Mouse (Mus musculus): ENCODE data around the gene Usp36. TPM values are rescaled to one million over a fixed set of nuclear protein-coding genes. Genes with fewer than 3 reads are reported as not detected.

Gene Usp36
- 16.8 and 19.7 TPM in 2 replicates for polyA plus RNA-seq (2015; fragmentation: Nextera tagmentation; extraction: Ambion mirVana)

DNA sequence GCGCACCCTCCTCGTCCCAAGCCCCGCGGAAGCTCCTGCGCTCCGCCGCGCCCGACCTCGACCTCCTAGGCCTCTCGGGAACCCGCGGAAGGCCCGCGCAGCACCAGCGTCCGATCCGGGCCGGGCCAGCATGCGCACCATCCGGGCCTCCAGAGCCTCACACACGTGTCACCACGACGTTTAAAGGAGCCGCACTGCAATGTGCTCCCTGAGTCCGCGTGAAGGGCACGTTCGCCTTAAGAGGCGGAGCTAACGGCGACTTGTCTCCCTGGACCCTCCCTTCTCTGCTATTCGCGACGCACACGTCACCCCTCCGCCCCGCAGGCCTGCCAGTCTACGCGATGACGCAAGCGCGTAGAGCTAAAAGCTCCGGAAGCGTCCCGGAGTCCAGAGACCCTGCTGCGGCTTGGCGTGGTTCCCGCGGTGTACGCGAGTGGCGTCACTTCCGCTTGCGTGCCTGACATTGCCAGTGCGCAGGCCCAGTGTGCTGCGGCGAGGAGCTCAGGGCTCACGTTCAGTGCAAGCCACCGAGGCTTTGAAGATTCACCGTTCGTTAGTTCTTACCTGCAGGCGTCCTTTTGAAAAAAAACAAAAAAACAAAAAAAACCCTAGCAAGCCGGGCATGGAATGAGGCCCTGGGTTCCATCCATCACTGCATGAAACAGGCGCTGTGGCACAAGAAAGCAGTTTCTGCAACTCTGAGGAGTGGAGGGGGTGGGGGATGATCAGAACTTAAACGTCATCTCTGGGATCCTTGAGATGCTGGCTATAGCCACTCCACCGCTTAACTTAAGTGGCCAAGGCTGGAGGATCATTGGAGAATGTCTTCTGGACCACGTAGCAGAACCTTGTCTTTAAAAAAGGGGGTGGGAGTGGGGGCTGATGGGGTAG, at the start of gene Usp36:
Gene Usp36, minus strand, starts transcription at position 246 of the 891 bp plus-strand sequence.
- peak within 1 kb of the TSS; percentile 87 for H3K4me2 ChIP-seq (replicated peaks)
- H3K9me3 ChIP-seq = no peaks in the 10 kb centered on the region
- peak within 1 kb of the TSS; percentile 93 for H3K9ac ChIP-seq
- no peaks in the 10 kb centered on the region for H3K27me3 ChIP-seq (replicated peaks)
- peak within 1 kb of the TSS; percentile 86 for H3K27ac ChIP-seq
- H3K4me3 ChIP-seq (replicated peaks) = peak within 1 kb of the TSS; percentile 92
- under 1% methylated on average over 68 of the region's 68 CpGs for WGBS
- H3K36me3 ChIP-seq = peaks cover 7% of the 10 kb centered on the region
- peaks cover 14% of the 10 kb centered on the region for H3K4me1 ChIP-seq (replicated peaks)
- ATAC-seq = peak; percentile 99

DNA sequence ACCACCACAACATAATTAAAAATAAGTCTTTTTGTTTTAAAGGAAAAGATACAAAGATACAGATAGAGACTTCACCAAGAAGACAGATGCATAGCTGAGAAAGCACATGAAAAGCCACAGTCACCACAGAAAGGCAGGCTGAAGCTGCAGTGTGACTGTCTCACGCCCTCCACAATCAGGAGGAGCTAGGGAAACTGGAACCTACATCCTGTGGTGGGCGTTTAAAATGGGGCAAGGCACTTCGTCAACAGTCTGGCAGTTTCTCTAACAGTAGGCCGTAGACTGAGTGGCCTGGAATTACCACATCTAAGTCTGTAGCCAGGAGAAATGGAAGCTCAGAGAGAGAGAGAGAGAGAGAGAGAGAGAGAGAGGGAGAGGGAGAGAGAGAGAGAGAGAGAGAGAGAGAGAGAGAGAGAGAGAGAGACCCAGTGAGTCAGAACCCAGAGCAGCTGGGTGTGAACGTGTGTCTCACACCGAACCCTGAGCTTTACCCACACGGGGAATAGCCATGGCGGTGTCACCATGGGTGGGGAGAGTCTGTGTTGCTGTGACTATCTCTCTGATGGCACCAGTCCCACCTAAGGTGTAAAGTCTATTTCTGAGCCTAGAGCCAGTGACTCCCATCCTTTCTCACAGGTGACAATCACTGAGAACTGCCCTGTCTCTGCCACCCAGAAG, 47.6 kb upstream of the Usp36 start:
- ATAC-seq = no peak

DNA sequence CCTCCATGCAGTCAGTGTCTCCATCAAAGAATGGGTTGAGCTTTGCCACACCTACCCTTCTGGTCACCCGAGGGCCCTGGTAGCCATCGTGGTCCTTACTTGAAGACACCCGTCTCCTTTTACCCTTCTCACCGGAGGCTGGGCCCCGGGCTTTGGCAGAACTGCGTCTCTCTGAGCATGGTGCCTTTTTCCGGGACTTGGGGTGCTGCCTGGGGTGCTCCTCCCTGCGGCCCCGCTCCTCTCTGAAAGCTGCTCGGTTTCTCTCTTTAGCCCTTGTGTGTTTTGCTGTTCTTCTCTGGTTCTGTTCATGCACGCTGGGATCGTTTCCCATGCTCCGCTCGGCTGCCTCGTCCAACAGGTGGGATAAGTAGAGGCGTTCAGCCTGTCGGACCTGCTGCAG, 43.4 kb upstream of the Usp36 start:
- H3K36me3 ChIP-seq = no peaks in the 10 kb centered on the region; the same call in 1 of the 2 replicates
- no peak overlapping the region for H3K4me3 ChIP-seq (replicated peaks)
- H3K9ac ChIP-seq = no peak overlapping the region
- 90% methylated on average over 17 of the region's 17 CpGs for WGBS
- H3K27me3 ChIP-seq (replicated peaks) = no peaks in the 10 kb centered on the region
- no peak overlapping the region for H3K4me2 ChIP-seq (replicated peaks)
- ATAC-seq = no peak
- H3K27ac ChIP-seq = no peak overlapping the region
- H3K9me3 ChIP-seq = no peaks in the 10 kb centered on the region
- 0 out of 2 replicates have a peak, but pooled peaks cover 1% of the 10 kb centered on the region for H3K4me1 ChIP-seq (replicated peaks)

More for the DNA sequence above, 47.6 kb upstream of the Usp36 start:
- Histone ChIP-seq H3K4me3 (replicated peaks) (no peak overlapping the region), H3K9me3 (no peaks in the 10 kb centered on the region), H3K27me3 (replicated peaks) (no peaks in the 10 kb centered on the region), H3K4me1 (replicated peaks) (peaks cover 6% of the 10 kb centered on the region; the same call in 1 of the 2 replicates), H3K36me3 (no peaks in the 10 kb centered on the region; the same call in 1 of the 2 replicates), H3K27ac (no peak overlapping the region), H3K9ac (no peak overlapping the region), H3K4me2 (replicated peaks) (no peak overlapping the region)
- WGBS = 62% methylated on average over 8 of the region's 8 CpGs

DNA sequence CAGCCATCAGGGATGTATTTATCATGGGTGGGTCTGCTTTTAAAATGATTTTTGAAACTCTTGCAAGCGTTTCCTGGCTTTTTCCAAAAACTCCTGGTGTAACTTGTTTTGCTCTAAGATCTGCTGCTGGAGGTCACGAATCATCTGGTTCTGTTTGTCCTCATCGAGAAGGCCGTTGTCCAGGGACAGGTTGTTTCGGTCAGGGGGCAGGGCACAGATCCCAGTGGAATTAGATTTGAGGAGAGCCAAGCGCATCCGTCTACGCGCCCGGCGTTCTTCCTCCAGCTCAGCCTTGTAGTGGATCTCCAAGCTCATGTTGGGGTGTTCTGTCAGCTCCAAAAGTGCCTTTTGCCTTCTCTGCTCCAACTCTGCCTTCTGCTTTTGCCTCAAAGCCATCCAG, 42.3 kb upstream of the Usp36 start:
- Histone ChIP-seq H3K36me3 (no peaks in the 10 kb centered on the region; the same call in 1 of the 2 replicates), H3K9me3 (no peaks in the 10 kb centered on the region), H3K27me3 (replicated peaks) (no peaks in the 10 kb centered on the region), H3K9ac (no peak overlapping the region), H3K4me1 (replicated peaks) (peaks cover 4% of the 10 kb centered on the region; the same call in 1 of the 2 replicates), H3K4me3 (replicated peaks) (no peak overlapping the region), H3K4me2 (replicated peaks) (no peak overlapping the region), H3K27ac (no peak overlapping the region)
- WGBS = 84% methylated on average over 11 of the region's 11 CpGs
- ATAC-seq = no peak

DNA sequence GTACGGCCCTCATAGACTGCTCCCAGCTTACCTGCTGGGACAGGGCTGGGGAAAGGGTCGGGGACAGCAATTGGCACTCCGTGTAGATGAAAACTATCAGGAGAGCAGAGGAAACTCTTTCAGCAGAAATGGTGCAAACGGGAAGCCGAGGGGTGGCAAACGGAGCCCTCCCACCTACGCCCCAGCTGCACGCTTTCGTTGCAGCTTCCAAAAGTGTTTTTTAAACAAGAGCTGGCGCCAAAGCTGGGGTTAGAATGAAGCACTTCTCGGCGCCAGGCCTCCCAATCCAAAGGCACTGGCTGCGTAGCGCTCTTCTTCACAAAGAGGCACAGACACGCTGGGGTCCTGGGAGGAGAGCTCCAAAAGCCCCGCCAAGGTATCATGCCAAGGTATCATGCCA, 40.7 kb upstream of the Usp36 start:
- Histone ChIP-seq H3K9me3 (no peaks in the 10 kb centered on the region), H3K27me3 (replicated peaks) (no peaks in the 10 kb centered on the region), H3K4me2 (replicated peaks) (no peak overlapping the region), H3K4me1 (replicated peaks) (peaks cover 12% of the 10 kb centered on the region; the same call in 1 of the 2 replicates), H3K4me3 (replicated peaks) (no peak overlapping the region), H3K9ac (no peak overlapping the region), H3K36me3 (no peaks in the 10 kb centered on the region; the same call in 1 of the 2 replicates), H3K27ac (no peak overlapping the region)
- WGBS = 95% methylated on average over 16 of the region's 16 CpGs
- ATAC-seq = no peak

DNA sequence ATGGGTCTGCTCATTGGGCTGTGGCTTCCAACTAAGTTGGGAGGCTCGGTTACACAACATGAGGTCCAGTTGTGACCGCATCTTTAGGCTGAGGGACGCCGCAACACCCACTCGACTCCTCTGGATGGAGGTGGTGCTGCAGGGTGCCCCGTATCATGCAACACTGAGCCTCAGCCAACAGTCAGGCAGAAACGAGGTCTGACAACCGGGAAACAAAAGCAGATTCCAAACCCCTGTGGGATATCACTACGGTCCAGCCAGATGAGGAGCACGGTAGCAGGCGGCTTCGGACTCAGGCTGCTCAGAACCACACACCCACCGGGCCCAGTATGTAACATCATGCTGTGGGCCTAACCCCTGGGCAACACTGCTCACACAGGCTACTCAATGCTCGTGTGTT, 40.3 kb upstream of the Usp36 start:
- 95% methylated on average over 14 of the region's 14 CpGs for WGBS
- ATAC-seq = no peak
- Histone ChIP-seq H3K36me3 (no peaks in the 10 kb centered on the region; the same call in 1 of the 2 replicates), H3K4me3 (replicated peaks) (no peak overlapping the region), H3K27me3 (replicated peaks) (no peaks in the 10 kb centered on the region), H3K9me3 (no peaks in the 10 kb centered on the region), H3K4me2 (replicated peaks) (no peak overlapping the region), H3K9ac (no peak overlapping the region), H3K27ac (no peak overlapping the region), H3K4me1 (replicated peaks) (peaks cover 12% of the 10 kb centered on the region; the same call in 1 of the 2 replicates)

DNA sequence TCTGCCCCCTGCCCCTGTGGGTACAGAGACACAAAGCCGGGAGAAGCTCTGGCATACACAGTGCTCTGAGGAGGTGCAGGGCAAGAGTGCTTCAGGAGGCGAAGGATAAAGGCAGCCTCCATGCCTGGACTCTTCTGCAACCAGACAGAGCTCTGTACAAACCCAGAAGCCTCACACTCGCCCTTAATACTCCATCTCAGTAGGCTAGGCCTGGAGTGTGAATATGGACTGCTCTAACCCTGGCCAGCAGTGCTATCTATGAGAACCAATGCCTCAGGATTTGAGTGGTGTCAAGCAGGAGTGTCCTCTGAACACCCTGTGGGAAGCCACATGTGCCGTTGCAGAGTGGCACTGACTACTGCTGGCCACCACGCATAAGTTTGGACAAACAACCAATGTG, 38.9 kb upstream of the Usp36 start:
- H3K27me3 ChIP-seq (replicated peaks) = no peaks in the 10 kb centered on the region
- H3K4me2 ChIP-seq (replicated peaks) = no peak overlapping the region
- no peaks in the 10 kb centered on the region; the same call in 1 of the 2 replicates for H3K36me3 ChIP-seq
- no peaks in the 10 kb centered on the region for H3K9me3 ChIP-seq
- H3K9ac ChIP-seq = no peak overlapping the region
- H3K4me1 ChIP-seq (replicated peaks) = peaks cover 12% of the 10 kb centered on the region; the same call in 1 of the 2 replicates
- ATAC-seq = no peak
- H3K4me3 ChIP-seq (replicated peaks) = no peak overlapping the region
- no peak overlapping the region for H3K27ac ChIP-seq
- WGBS = 93% methylated on average over 5 of the region's 5 CpGs

DNA sequence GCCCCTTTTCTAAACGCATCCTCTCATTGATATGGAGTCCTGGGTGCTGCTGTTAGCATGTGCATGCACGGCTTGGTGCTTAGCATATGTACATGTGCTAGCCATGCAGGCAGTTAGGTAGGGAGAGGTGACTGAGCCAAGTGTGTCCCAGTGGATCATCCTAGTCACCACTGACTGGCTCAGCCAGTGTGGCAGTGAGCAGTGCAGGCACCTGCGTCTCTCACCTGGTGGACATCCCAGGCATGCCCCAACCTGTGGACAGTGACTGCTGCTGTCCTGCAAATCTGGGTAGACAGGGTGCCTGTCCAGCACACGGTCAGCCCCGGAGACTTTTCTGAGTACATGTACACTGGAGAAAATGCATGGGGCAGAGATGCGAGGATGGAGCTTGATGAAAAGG, 38.5 kb upstream of the Usp36 start:
- no peak overlapping the region for H3K4me2 ChIP-seq (replicated peaks)
- H3K4me3 ChIP-seq (replicated peaks) = no peak overlapping the region
- H3K9ac ChIP-seq = no peak overlapping the region
- 92% methylated on average over 6 of the region's 6 CpGs for WGBS
- no peaks in the 10 kb centered on the region for H3K27me3 ChIP-seq (replicated peaks)
- H3K27ac ChIP-seq = no peak overlapping the region
- no peaks in the 10 kb centered on the region for H3K9me3 ChIP-seq
- H3K4me1 ChIP-seq (replicated peaks) = peaks cover 12% of the 10 kb centered on the region; the same call in 1 of the 2 replicates
- no peaks in the 10 kb centered on the region; the same call in 1 of the 2 replicates for H3K36me3 ChIP-seq
- no peak for ATAC-seq

DNA sequence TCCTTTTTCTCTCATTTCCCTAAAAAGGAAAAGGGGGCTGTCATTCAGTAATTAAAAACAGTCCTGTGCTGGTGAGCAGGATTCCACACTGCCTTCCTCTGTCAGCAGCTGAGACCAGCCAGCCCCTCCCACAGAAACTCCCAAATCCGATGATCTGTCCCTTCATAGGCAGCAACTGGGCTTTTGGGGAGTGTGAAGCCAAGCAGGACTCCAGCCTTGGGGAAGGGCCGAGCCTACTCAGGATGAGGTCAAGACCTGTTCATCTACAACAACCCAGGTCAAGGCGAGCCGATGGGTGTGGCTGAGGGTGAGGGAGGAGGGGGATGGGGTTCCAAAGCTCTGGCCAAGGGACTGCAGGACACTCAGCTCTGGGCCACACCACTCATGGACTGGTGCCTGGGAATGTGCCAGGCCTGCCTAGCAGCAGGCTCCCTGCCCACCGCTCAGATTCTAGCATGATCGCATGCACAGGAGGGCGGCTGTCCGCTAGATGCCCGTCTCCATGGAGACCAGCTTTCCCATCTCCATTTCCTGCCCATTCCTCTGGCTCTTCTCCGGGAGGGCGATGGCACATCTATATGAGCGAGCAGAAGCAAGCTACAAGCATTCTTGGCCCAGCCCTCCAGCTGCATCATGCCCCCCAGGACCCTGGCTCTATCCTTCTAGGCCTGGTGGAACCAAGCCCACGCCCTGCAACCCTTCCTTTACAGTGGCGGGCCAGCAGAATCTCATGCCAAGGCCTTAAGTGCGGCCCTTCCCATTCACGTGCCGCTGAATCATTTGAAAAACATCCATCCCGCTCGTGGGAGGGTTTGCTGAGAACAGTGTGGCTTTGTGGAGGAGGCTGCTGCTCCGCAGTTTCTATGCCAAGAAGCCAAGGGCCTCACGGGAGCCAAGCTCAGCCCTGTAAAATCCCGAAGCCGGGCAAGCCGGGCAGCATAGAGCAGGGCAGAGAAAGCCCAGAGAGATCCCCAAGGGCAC, 37.2 kb upstream of the Usp36 start:
- no peaks in the 10 kb centered on the region for H3K9me3 ChIP-seq
- H3K4me2 ChIP-seq (replicated peaks) = no peak overlapping the region
- 71% methylated on average over 24 of the region's 24 CpGs for WGBS
- H3K9ac ChIP-seq = no peak overlapping the region
- peak; percentile 58 for ATAC-seq
- H3K36me3 ChIP-seq = no peaks in the 10 kb centered on the region
- H3K4me1 ChIP-seq (replicated peaks) = peaks cover 12% of the 10 kb centered on the region; the same call in 1 of the 2 replicates
- no peaks in the 10 kb centered on the region for H3K27me3 ChIP-seq (replicated peaks)
- H3K4me3 ChIP-seq (replicated peaks) = no peak overlapping the region
- H3K27ac ChIP-seq = peak overlapping the region; percentile 44

DNA sequence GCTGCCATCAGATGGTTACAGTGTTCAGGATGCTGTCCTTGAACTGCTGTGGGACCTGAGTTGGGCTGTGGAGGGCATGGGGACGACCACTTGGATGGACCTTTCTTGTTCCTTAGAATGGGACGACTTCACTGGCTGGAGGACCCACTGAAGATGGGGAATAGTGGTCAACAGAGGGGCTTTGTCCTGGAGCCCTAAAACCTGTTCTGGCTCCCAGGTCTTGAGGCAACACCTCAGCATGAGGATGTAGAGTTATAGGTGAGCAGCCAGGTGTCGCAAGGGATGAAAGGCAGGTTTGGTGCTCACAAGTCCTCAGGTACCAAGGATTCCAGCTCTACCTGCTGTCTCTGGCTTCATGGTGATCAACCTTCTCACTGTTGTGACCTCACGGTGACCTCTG, 36.4 kb upstream of the Usp36 start:
- 89% methylated on average over 4 of the region's 4 CpGs for WGBS
- Histone ChIP-seq H3K9ac (no peak overlapping the region), H3K36me3 (no peaks in the 10 kb centered on the region), H3K9me3 (no peaks in the 10 kb centered on the region), H3K4me2 (replicated peaks) (no peak overlapping the region), H3K27ac (no peak overlapping the region), H3K4me1 (replicated peaks) (peaks cover 12% of the 10 kb centered on the region; the same call in 1 of the 2 replicates), H3K4me3 (replicated peaks) (no peak overlapping the region), H3K27me3 (replicated peaks) (no peaks in the 10 kb centered on the region)
- no peak for ATAC-seq

DNA sequence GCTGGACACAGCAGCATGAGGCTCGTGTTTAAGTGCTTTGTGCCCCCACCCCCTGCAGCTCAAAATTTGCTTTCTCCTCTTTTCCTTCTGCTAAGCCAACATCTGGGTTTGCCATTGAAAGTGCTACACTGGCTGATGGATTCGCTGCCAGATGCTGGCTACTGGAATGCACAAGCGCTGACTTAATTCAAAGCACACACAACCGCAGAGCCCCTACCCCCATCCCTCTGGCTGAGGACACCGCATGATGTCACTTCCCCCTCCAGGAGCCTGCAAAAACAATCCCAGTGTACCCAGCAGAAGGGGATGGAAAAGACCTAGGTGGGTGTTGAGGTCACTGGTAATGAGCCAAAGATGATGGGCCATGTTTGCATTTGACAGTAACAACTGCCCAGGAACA, 34.5 kb upstream of the Usp36 start:
- 69% methylated on average over 5 of the region's 5 CpGs for WGBS
- Histone ChIP-seq H3K9me3 (no peaks in the 10 kb centered on the region), H3K27ac (no peak overlapping the region), H3K4me2 (replicated peaks) (no peak overlapping the region), H3K27me3 (replicated peaks) (no peaks in the 10 kb centered on the region), H3K4me1 (replicated peaks) (peaks cover 12% of the 10 kb centered on the region; the same call in 1 of the 2 replicates), H3K36me3 (no peaks in the 10 kb centered on the region), H3K4me3 (replicated peaks) (no peak overlapping the region), H3K9ac (no peak overlapping the region)
- no peak for ATAC-seq

Data from intestine, embryonic 15.5 days (tissue).